Mouse (Mus musculus): Measurements from ENCODE around the gene Wfdc11. TPM values are rescaled to one million over a fixed set of nuclear protein-coding genes. Genes with fewer than 3 reads are reported as not detected.
"Not testable (repeated sequence)": the region's sequence is repeated elsewhere in the genome, so short reads cannot be mapped to it uniquely, and the experiment has no call there.

Wfdc11 gene
- total RNA-seq, 4 experiments from 2014 or later: not detected

- no peak for DNase-seq (ENCODE audit: low spot score in 2 of 2)
Measured at GRCm38 (mm10) chr2:164641129-164641528, 32.8 kb downstream of the Wfdc11 start.

- no peak for DNase-seq (ENCODE audit: low spot score in 2 of 2)
Measured at GRCm38 (mm10) chr2:164638696-164639095, 35.2 kb downstream of the Wfdc11 start, which contains the start of gene Wfdc16. Gene Wfdc16, minus strand, starts transcription at chr2:164638796.

- DNase-seq (ENCODE audit: low spot score in 2 of 2): no peak
Measured at GRCm38 (mm10) chr2:164635266-164635665, 38.6 kb downstream of the Wfdc11 start.

- no peak for DNase-seq (ENCODE audit: low spot score in 2 of 2)
Measured at GRCm38 (mm10) chr2:164621775-164622174, 52.1 kb downstream of the Wfdc11 start.

GRCm38 (mm10) chr2:164619050-164619449 lies 54.8 kb downstream of the Wfdc11 start:
- DNase-seq (ENCODE audit: low spot score in 2 of 2): no peak

GRCm38 (mm10) chr2:164615386-164615785 lies 58.5 kb downstream of the Wfdc11 start:
- DNase-seq (ENCODE audit: low spot score in 2 of 2): no peak

GRCm38 (mm10) chr2:164613471-164613870 lies 60.4 kb downstream of the Wfdc11 start, which contains the start of the genes Wfdc6b and Wfdc8:
Gene Wfdc6b, plus strand, starts transcription at chr2:164613522.
Gene Wfdc8, minus strand, starts transcription at chr2:164613626.
- DNase-seq (ENCODE audit: low spot score in 2 of 2): not testable (repeated sequence)

Other genes starting within 250 kb of the Wfdc11 start
- 100 to 1,000 TPM in 1 of 4 experiments, 10 to 100 TPM in 3; 81.2 to 117 (median 89.0) TPM for gene Sdc4, start 230.2 kb downstream of the Wfdc11 start, total RNA-seq (2022)
- 10 to 100 TPM; 39.4 to 46.1 (median 40.6) TPM for gene Sys1, start 217.1 kb downstream of the Wfdc11 start, total RNA-seq (2022)
- 10 to 100 TPM in 1 of 4 experiments, 1 to 10 TPM in 3; 4.4 to 15.6 (median 6.3) TPM for gene Gm20458, start 213.1 kb downstream of the Wfdc11 start, total RNA-seq (2022)
- not detected for gene Trp53tg5, start 200.4 kb downstream of the Wfdc11 start, total RNA-seq (2022)
- gene Dbndd2, start 188.0 kb downstream of the Wfdc11 start, total RNA-seq (2022): 100 to 1,000 TPM; 140 to 155 (median 147) TPM
- gene Pigt, start 176.6 kb downstream of the Wfdc11 start, total RNA-seq (2022): 10 to 100 TPM; 84.0 to 97.2 (median 89.5) TPM
- gene Wfdc2, start 111.7 kb downstream of the Wfdc11 start, total RNA-seq (2022): 1 to 10 TPM in 2 of 4 experiments, under 1 TPM in 2; 0.98 to 1.5 (median 1.1) TPM
- gene Spint3, start 100.6 kb downstream of the Wfdc11 start, total RNA-seq (2022): not detected
- gene Wfdc6a, start 88.6 kb downstream of the Wfdc11 start, total RNA-seq (2022): not detected
- not detected for gene Eppin, start 80.5 kb downstream of the Wfdc11 start, total RNA-seq (2022)
- not detected for gene Wfdc6b, start 60.6 kb downstream of the Wfdc11 start, total RNA-seq (2022)
- not detected for gene Wfdc8, start 60.5 kb downstream of the Wfdc11 start, total RNA-seq (2022)
- gene Wfdc16, start 35.3 kb downstream of the Wfdc11 start, total RNA-seq (2022): not detected
- not detected for gene Wfdc10, start 18.0 kb downstream of the Wfdc11 start, total RNA-seq (2022)
- gene Wfdc9, start 17.5 kb downstream of the Wfdc11 start, total RNA-seq (2022): not detected
- not detected for gene Wfdc13, start 11.0 kb upstream of the Wfdc11 start, total RNA-seq (2022)
- not detected for gene Spint4, start 24.4 kb upstream of the Wfdc11 start, total RNA-seq (2022)
- not detected for gene Spint5, start 41.2 kb upstream of the Wfdc11 start, total RNA-seq (2022)
- 1 to 10 TPM; 1.3 to 3.9 (median 2.1) TPM for gene Wfdc3, start 71.8 kb upstream of the Wfdc11 start, total RNA-seq (2022)
- gene Dnttip1, start 71.9 kb upstream of the Wfdc11 start, total RNA-seq (2022): 10 to 100 TPM; 32.2 to 38.7 (median 35.5) TPM
- under 1 TPM in 2 of 4 experiments, not detected in 2; 0.50 to 0.53 TPM for gene Ube2c, start 95.8 kb upstream of the Wfdc11 start, total RNA-seq (2022)
- gene Tnnc2, start 105.9 kb upstream of the Wfdc11 start, total RNA-seq (2022): 1 to 10 TPM in 3 of 4 experiments, not detected in 1; 1.7 to 5.6 (median 4.5) TPM
- gene Snx21, start 111.7 kb upstream of the Wfdc11 start, total RNA-seq (2022): 10 to 100 TPM; 46.4 to 53.8 (median 51.0) TPM
- gene Acot8, start 130.8 kb upstream of the Wfdc11 start, total RNA-seq (2022): 10 to 100 TPM; 22.0 to 27.6 (median 26.4) TPM
- gene Zswim3, start 131.0 kb upstream of the Wfdc11 start, total RNA-seq (2022): 1 to 10 TPM; 7.1 to 10.0 (median 8.7) TPM
- 10 to 100 TPM; 20.3 to 25.7 (median 23.9) TPM for gene Zswim1, start 148.6 kb upstream of the Wfdc11 start, total RNA-seq (2022)
- gene Spata25, start 154.4 kb upstream of the Wfdc11 start, total RNA-seq (2022): 1 to 10 TPM in 2 of 4 experiments, not detected in 2; 1.0 to 1.4 TPM
- 100 to 1,000 TPM; 112 to 182 (median 135) TPM for gene Ctsa, start 158.8 kb upstream of the Wfdc11 start, total RNA-seq (2022)
- 1 to 10 TPM; 4.5 to 7.1 (median 5.5) TPM for gene Neurl2, start 159.4 kb upstream of the Wfdc11 start, total RNA-seq (2022)
- 100 to 1,000 TPM; 103 to 113 (median 109) TPM for gene Pltp, start 183.6 kb upstream of the Wfdc11 start, total RNA-seq (2022)
- 10 to 100 TPM; 47.7 to 59.4 (median 52.0) TPM for gene Pcif1, start 205.2 kb upstream of the Wfdc11 start, total RNA-seq (2022)
- gene Zfp335, start 237.7 kb upstream of the Wfdc11 start, total RNA-seq (2022): 10 to 100 TPM; 22.8 to 23.9 (median 23.3) TPM